Mouse (Mus musculus) bone marrow, adult 2 months (tissue): ENCODE results near the gene Mum1. TPM values are rescaled to one million over a fixed set of nuclear protein-coding genes. Genes with fewer than 3 reads are reported as not detected.

Source experiments
- H3K27ac ChIP-seq: fragments of 200-500 bp; 2 replicates; pipeline ENCODE4 v1.5.1; 2012; ENCODE audit warnings: low read depth, mild to moderate bottlenecking, control low read depth, inconsistent platforms, low read length; ENCODE audit not compliant: control insufficient read depth, poor library complexity, insufficient read depth
- H3K4me1 ChIP-seq: fragments of 200-500 bp; 2 replicates; pipeline ENCODE4 v1.6.1; 2011; ENCODE audit warnings: low read length; ENCODE audit not compliant: control insufficient read depth, insufficient read depth
- H3K4me3 ChIP-seq: fragments of 200-500 bp; replicated peaks from 2 replicates; pipeline ENCODE3; 2011; ENCODE audit warnings: mild to moderate bottlenecking, low read depth, low read length, control low read depth; ENCODE audit not compliant: control insufficient read depth
- CTCF ChIP-seq: fragments of 200-500 bp; IDR thresholded peaks from 2 replicates; pipeline ENCODE4 v1.5.1; 2011; ENCODE audit warnings: low read length, control low read depth; ENCODE audit not compliant: control insufficient read depth, insufficient read depth
- POLR2A ChIP-seq: fragments of 200-500 bp; IDR thresholded peaks from 2 replicates; pipeline ENCODE4 v1.6.1; 2011; ENCODE audit warnings: low read depth, mild to moderate bottlenecking, control low read depth, low read length, borderline replicate concordance; ENCODE audit not compliant: control insufficient read depth
- WGBS: fragments of 180-500 bp; shearing (Covaris S2); methylation state at CpG from one replicate; pipeline ENCODE4 v1.1.7; 2018; 5-methylcytosine and 5-hydroxymethylcytosine counted together
- polyA plus RNA-seq: library from polyadenylated mRNA; stranded (reverse); fragments of >200 nt; gene quantifications from 2 replicates; pipeline ENCODE4 v1.2.4, GENCODE M21; 2011; ENCODE audit warnings: low replicate concordance; ENCODE audit not compliant: missing spikeins, insufficient read depth, insufficient read length

Mum1 gene
- polyA plus RNA-seq, 1 experiment = 77.5 TPM

- peaks cover 6% of the 10 kb centered on the region for H3K4me1 ChIP-seq
- no peak overlapping the region for H3K4me3 ChIP-seq
- WGBS = 83% methylated on average over 4 of the region's 4 CpGs
Observed at GRCm38 (mm10) chr10:80250573-80250972, 24.3 kb downstream of the Mum1 start.

DNA sequence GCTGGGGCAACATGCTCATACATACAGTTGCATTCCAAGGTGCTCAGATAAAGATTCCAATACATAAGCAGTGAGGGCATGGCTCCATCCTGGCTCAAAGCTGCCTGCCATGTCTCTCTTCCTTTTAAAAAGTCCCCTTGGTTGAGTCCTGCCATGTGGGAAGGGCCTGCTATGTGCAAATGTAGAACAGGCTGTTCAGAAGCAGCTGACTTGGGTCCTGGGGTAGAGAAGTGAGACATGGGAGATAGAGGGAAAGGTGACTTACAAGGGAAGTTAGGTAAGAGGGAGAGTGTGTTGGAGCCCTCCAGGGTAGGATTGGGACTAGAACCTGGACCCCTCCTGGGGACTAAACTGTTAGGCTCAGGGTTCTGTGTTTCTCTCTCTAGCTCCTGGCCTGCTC, 25.8 kb downstream of the Mum1 start:
- TF ChIP-seq CTCF (no peak), POLR2A (no peak)
- H3K4me1 ChIP-seq = peaks cover 4% of the 10 kb centered on the region; the same call in 1 of the 2 replicates
- H3K27ac ChIP-seq = no peak overlapping the region
- no peak overlapping the region for H3K4me3 ChIP-seq

More at GRCm38 (mm10) chr10:80250573-80250972, 24.3 kb downstream of the Mum1 start:
- no peak overlapping the region for H3K27ac ChIP-seq
- no peak for TF ChIP-seq CTCF
- no peak for TF ChIP-seq POLR2A

- WGBS = 86% methylated on average over 11 of the region's 11 CpGs
- no peak overlapping the region for H3K27ac ChIP-seq
- H3K4me3 ChIP-seq = no peak overlapping the region
- TF ChIP-seq CTCF = no peak
- no peak for TF ChIP-seq POLR2A
- H3K4me1 ChIP-seq = peaks cover 4% of the 10 kb centered on the region; the same call in 1 of the 2 replicates
Observed at GRCm38 (mm10) chr10:80252493-80253274, 26.4 kb downstream of the Mum1 start.

- Histone ChIP-seq H3K27ac (no peak overlapping the region), H3K4me3 (no peak overlapping the region), H3K4me1 (peaks cover 2% of the 10 kb centered on the region; the same call in 1 of the 2 replicates)
- 90% methylated on average over 6 of the region's 6 CpGs for WGBS
- no peak for TF ChIP-seq CTCF
- TF ChIP-seq POLR2A = no peak
Observed at GRCm38 (mm10) chr10:80253551-80253950, 27.3 kb downstream of the Mum1 start.

DNA sequence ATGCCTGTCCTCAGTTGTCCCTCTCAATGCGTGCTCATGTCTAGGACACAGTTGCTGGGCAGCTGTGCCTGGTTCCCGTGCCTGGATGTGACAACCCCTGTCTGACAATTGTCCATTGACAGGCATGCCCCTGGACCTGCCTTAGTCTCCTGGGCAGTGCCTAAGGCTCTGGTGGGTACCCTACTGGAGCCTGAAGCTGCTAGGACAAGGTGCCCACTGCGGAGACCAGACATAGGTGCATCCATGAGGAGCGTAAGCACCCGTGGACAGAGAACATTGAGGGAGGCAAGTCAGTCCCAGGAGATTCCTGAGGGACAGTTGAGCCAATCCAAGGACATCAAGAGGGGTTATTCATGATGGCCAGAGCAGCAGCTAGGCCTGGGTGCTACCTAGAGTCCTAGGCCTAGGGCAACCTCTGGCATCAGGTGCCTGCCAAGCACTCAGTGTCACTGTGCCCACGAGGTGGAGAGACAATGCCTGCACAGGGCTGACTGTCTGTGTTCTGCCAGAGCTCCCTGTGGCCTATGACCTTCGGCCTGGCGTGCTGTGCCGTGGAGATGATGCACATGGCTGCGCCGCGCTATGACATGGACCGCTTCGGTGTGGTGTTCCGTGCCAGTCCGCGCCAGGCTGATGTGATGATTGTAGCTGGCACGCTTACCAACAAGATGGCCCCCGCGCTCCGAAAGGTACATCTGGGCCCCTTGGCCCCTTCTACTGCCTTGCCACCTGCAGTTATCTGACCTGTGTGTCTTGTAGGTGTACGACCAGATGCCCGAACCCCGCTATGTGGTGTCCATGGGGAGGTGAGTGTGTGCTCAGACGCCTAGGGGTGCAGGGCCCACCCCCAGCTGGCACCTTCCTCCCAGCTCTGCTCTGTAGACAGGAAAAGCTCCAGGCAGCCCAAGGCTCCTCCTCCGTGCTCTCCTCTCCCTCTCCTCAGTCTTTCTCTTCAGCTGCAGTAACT, 28.4 kb downstream of the Mum1 start:
- no peak overlapping the region for H3K4me3 ChIP-seq
- WGBS = 93% methylated on average over 26 of the region's 26 CpGs
- peaks cover 2% of the 10 kb centered on the region; the same call in 1 of the 2 replicates for H3K4me1 ChIP-seq
- H3K27ac ChIP-seq = no peak overlapping the region
- TF ChIP-seq POLR2A (peak; percentile 27; the same call in 1 of the 2 replicates), CTCF (no peak)

DNA sequence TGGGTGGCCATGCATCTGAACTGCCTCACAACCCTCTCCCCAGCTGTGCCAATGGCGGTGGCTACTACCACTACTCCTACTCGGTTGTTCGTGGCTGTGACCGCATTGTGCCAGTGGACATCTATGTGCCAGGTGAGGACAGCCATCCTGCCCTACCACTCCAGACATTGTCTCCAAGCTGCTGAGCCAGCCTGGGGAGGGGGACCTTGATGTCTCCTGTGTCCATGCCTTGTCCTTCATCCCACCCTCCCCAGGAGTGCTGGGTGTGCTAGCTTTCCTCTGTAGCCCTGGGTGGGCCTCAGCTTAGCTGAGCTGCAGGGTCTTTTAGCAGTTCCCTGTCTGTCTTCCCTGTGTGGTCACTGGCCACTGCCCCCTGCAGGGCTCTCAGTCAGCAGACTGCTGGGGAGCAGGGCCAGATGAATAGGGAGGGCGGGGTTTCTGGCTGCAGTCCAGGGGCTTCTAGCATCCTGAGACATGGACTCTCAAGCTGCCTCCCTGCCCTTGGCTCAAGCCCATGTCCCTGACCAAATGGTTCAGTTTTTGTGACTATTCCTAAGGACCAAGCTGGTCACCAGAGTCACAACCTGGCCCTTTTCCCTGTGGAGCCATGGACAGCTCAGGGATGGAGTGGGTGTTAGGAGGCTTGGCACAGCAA, 29.8 kb downstream of the Mum1 start:
- Histone ChIP-seq H3K27ac (no peak overlapping the region), H3K4me1 (no peaks in the 10 kb centered on the region), H3K4me3 (no peak overlapping the region)
- 90% methylated on average over 5 of the region's 5 CpGs for WGBS
- TF ChIP-seq CTCF = no peak
- no peak for TF ChIP-seq POLR2A

DNA sequence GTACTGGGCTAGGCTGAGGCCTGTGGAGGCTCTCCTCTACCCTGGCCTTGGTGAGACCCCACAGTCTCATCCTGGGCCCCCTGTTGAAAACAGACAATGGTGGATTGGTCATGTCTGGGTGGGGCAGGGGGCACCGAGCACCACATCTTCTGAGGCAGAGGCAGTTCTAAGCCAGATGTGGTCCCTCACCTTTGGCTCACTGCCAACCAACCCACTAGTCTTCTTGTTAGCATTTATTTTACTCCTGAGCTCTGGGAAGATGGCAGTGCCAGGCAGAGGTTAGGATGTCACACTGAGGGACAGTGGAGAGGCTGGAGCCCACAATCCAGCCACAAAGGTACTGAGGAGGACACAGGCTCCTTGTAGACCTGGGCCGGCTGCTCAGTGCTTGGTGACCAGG, 31.7 kb downstream of the Mum1 start:
- TF ChIP-seq POLR2A = no peak
- TF ChIP-seq CTCF = no peak
- no peaks in the 10 kb centered on the region; the same call in 1 of the 2 replicates for H3K4me1 ChIP-seq
- no peak overlapping the region for H3K4me3 ChIP-seq
- no peak overlapping the region for H3K27ac ChIP-seq
- WGBS = 67% methylated on average over 2 of the region's 2 CpGs

DNA sequence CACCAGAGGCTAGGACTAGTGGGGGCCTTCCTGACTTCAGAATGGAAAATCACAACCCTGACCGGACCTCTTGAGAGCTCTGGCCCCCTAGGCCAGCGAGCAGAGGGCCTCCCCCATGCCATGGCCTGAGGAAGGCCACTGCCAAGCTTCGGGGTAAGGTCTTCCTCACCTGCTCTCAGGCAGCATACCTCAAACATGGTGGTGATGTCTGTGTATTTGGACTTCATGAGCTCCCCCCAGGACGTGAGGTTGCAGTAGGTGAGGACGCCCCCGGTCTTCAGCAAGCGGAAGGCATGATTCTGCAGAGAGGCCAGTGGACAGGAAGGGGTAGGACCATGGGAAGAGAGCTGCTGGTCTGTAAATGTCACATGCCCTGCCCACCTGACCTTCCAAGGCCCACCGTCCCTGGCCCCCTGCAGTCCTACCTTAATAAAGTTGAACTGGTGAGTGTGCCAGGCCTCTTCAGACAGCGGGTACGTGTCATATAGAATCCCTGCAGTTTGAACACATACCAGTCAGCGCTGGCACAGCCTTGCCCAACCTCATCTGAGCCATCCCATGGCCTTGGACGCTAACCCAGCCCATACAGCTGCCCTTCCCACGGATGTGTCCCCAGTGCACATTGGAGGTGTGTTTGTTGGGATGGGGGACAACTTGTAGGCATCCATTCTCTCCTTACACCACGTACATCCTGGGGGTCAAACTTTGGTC, 32.7 kb downstream of the Mum1 start:
- Histone ChIP-seq H3K4me3 (no peak overlapping the region), H3K27ac (no peak overlapping the region), H3K4me1 (no peaks in the 10 kb centered on the region; the same call in 1 of the 2 replicates)
- no peak for TF ChIP-seq CTCF
- 89% methylated on average over 14 of the region's 14 CpGs for WGBS
